Mouse (Mus musculus): ENCODE measurements around the gene Lyrm4.

DNA sequence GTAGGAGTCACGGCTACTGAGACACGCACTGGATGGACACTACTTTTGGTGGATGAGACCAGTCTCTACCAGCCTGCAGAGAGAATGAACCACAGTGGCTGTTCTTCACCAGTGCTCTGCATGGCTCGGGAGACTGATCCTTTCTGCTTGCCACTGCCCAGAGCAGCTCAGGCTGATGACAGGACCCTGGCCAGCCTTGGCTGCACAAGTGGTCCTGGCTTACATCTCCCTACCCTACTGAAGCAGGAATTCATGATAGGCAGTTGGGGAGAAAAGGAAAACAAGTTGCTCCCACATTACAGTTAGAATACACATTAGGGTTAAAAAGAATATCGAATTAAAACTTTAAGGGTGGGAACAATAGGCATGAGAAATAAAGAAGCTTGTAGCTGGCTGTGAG is 119.7 kb downstream of the Lyrm4 start:
- TF ChIP-seq CTCF (IDR thresholded peaks at IDR 0.05 in 2 of 3, conservative IDR thresholded peaks at IDR 0.05 in 1 of 3; ENCODE audit: control insufficient read depth in 1 of 3, insufficient read depth in 1 of 3, low read depth in 2 of 3, low read length in 3 of 3, poor library complexity in 1 of 3, severe bottlenecking in 1 of 3) (no peak), POLR2A (IDR thresholded peaks at IDR 0.05; ENCODE audit: control insufficient read depth in 1 of 2, insufficient read depth in 1 of 2, low read depth in 1 of 2, low read length in 2 of 2, poor library complexity in 1 of 2) (no peak), GATA1 (IDR thresholded peaks at IDR 0.05; ENCODE audit: low read depth, low read length) (no peak), ZNF384 (IDR thresholded peaks at IDR 0.05; ENCODE audit: low read depth, low read length) (no peak), TCF12 (IDR thresholded peaks at IDR 0.05; ENCODE audit: low read depth, low read length) (no peak), POLR2AphosphoS2 (IDR thresholded peaks at IDR 0.05; ENCODE audit: low read length) (no peak), E2F4 (IDR thresholded peaks at IDR 0.05; ENCODE audit: borderline replicate concordance, low read depth, low read length) (no peak), TAL1 (IDR thresholded peaks at IDR 0.05; ENCODE audit: low read length) (no peak)
